Mouse (Mus musculus) embryonic facial prominence, embryonic 13.5 days (tissue): ENCODE data around the gene Pank1. TPM values are rescaled to one million over a fixed set of nuclear protein-coding genes. Genes with fewer than 3 reads are reported as not detected.

Experiments
- ATAC-seq: fragments of 200-750 bp; cut with Nextera tagmentation; 2 replicates; pipeline ENCODE4 v1.8.0; 2017; ENCODE audit warnings: low read depth; ENCODE audit not compliant: insufficient number of reproducible peaks, insufficient read depth, low FRiP score, low TSS enrichment
- H3K27ac ChIP-seq: fragments of 300-500 bp; sonication (generic); 2 replicates; pipeline ENCODE4 v1.5.1; 2015; ENCODE audit warnings: moderate library complexity, mild to moderate bottlenecking, inconsistent platforms
- H3K27me3 ChIP-seq: fragments of 300-500 bp; sonication (generic); 2 replicates; pipeline ENCODE4 v1.6.1; 2015; ENCODE audit warnings: mild to moderate bottlenecking, inconsistent platforms
- H3K36me3 ChIP-seq: fragments of 300-500 bp; sonication (generic); 2 replicates; pipeline ENCODE4 v1.6.1; 2015; ENCODE audit warnings: mild to moderate bottlenecking, inconsistent platforms
- H3K4me1 ChIP-seq: fragments of 300-500 bp; sonication (generic); 2 replicates; pipeline ENCODE4 v1.6.1; 2015; ENCODE audit warnings: inconsistent platforms
- H3K4me2 ChIP-seq: fragments of 300-500 bp; sonication (generic); 2 replicates; pipeline ENCODE4 v1.6.1; 2015; ENCODE audit warnings: moderate library complexity, mild to moderate bottlenecking, inconsistent platforms
- H3K4me3 ChIP-seq: fragments of 300-500 bp; sonication (generic); 2 replicates; pipeline ENCODE4 v1.5.1; 2015; ENCODE audit warnings: mild to moderate bottlenecking, inconsistent platforms
- H3K9ac ChIP-seq: fragments of 300-500 bp; sonication (generic); 2 replicates; pipeline ENCODE4 v1.6.1; 2015; ENCODE audit warnings: mild to moderate bottlenecking, inconsistent platforms
- H3K9me3 ChIP-seq: fragments of 300-500 bp; sonication (generic); 2 replicates; pipeline ENCODE4 v1.6.1; 2016; ENCODE audit warnings: inconsistent platforms
- WGBS: fragments of 180-500 bp; shearing (Covaris S2); methylation state at CpG from one replicate; pipeline ENCODE4 v1.1.7; 2015; ENCODE audit warnings: mixed read lengths; 5-methylcytosine and 5-hydroxymethylcytosine counted together
- polyA plus RNA-seq: library from polyadenylated mRNA; unstranded; fragments of >200 nt; fragmentation: Nextera tagmentation; extraction: Ambion mirVana; gene quantifications from 2 replicates; pipeline ENCODE4 v1.2.1, GENCODE M21; 2015

Pank1 gene
- polyA plus RNA-seq, 1 experiment from 2014 or later, result 7.6 TPM

GRCm38 (mm10) chr19:34846005-34846404 is 33.2 kb downstream of the Pank1 start:
- Histone ChIP-seq H3K27me3 (no peaks in the 10 kb centered on the region), H3K4me3 (no peak overlapping the region), H3K4me1 (peaks cover 11% of the 10 kb centered on the region), H3K9me3 (no peaks in the 10 kb centered on the region), H3K36me3 (no peaks in the 10 kb centered on the region), H3K27ac (no peak overlapping the region), H3K4me2 (no peak overlapping the region), H3K9ac (no peak overlapping the region)
- WGBS, result 68% methylated on average over 7 of the region's 7 CpGs
- ATAC-seq, result no peak

- Histone ChIP-seq H3K27me3 (no peaks in the 10 kb centered on the region), H3K4me1 (peaks cover 11% of the 10 kb centered on the region), H3K9me3 (no peaks in the 10 kb centered on the region), H3K9ac (no peak overlapping the region), H3K4me3 (no peak overlapping the region), H3K36me3 (peaks cover 4% of the 10 kb centered on the region; the same call in 1 of the 2 replicates), H3K27ac (no peak overlapping the region), H3K4me2 (no peak overlapping the region)
- 95% methylated on average over 8 of the region's 8 CpGs for WGBS
- ATAC-seq, result no peak
These were observed 33.9 kb downstream of the Pank1 start for GRCm38 (mm10) chr19:34845331-34845730.

- H3K36me3 ChIP-seq, result peaks cover 9% of the 10 kb centered on the region; the same call in 1 of the 2 replicates
- no peak for ATAC-seq
These were observed 34.5 kb downstream of the Pank1 start for GRCm38 (mm10) chr19:34844760-34845159.

GRCm38 (mm10) chr19:34844047-34844446 is 35.2 kb downstream of the Pank1 start:
- H3K4me1 ChIP-seq, result peaks cover 11% of the 10 kb centered on the region
- no peak overlapping the region for H3K4me3 ChIP-seq
- peaks cover 13% of the 10 kb centered on the region; the same call in 1 of the 2 replicates for H3K36me3 ChIP-seq
- no peaks in the 10 kb centered on the region for H3K27me3 ChIP-seq
- H3K9ac ChIP-seq, result no peak overlapping the region
- no peak overlapping the region for H3K4me2 ChIP-seq
- WGBS, result 74% methylated on average over 9 of the region's 9 CpGs
- no peak overlapping the region for H3K27ac ChIP-seq
- no peak for ATAC-seq
- no peaks in the 10 kb centered on the region for H3K9me3 ChIP-seq

More at GRCm38 (mm10) chr19:34844760-34845159, 34.5 kb downstream of the Pank1 start:
- Histone ChIP-seq H3K4me1 (peaks cover 11% of the 10 kb centered on the region), H3K9me3 (no peaks in the 10 kb centered on the region), H3K4me3 (no peak overlapping the region), H3K27me3 (no peaks in the 10 kb centered on the region), H3K27ac (no peak overlapping the region), H3K4me2 (no peak overlapping the region), H3K9ac (no peak overlapping the region)
- WGBS, result 81% methylated on average over 5 of the region's 5 CpGs

GRCm38 (mm10) chr19:34841719-34842506 is 37.3 kb downstream of the Pank1 start:
- Histone ChIP-seq H3K27me3 (no peaks in the 10 kb centered on the region), H3K4me1 (peaks cover 11% of the 10 kb centered on the region), H3K9ac (no peak overlapping the region), H3K4me3 (no peak overlapping the region), H3K27ac (no peak overlapping the region), H3K36me3 (peaks cover 16% of the 10 kb centered on the region; the same call in 1 of the 2 replicates), H3K4me2 (no peak overlapping the region), H3K9me3 (no peaks in the 10 kb centered on the region)
- WGBS, result 47% methylated on average over 9 of the region's 9 CpGs
- no peak for ATAC-seq

GRCm38 (mm10) chr19:34838624-34839023 is 40.6 kb downstream of the Pank1 start:
- WGBS, result 94% methylated on average over 9 of the region's 9 CpGs
- Histone ChIP-seq H3K4me3 (no peak overlapping the region), H3K9me3 (no peaks in the 10 kb centered on the region), H3K27me3 (no peaks in the 10 kb centered on the region), H3K4me1 (peaks cover 7% of the 10 kb centered on the region), H3K4me2 (no peak overlapping the region), H3K9ac (no peak overlapping the region), H3K36me3 (peaks cover 16% of the 10 kb centered on the region; the same call in 1 of the 2 replicates), H3K27ac (no peak overlapping the region)
- 0 out of 2 replicates have a peak, but pooled peaks have one; percentile 26 for ATAC-seq

GRCm38 (mm10) chr19:34831702-34832101 is 47.6 kb downstream of the Pank1 start:
- Histone ChIP-seq H3K4me3 (no peak overlapping the region), H3K4me2 (no peak overlapping the region), H3K9me3 (no peaks in the 10 kb centered on the region), H3K9ac (no peak overlapping the region), H3K27me3 (no peaks in the 10 kb centered on the region), H3K36me3 (peaks cover 3% of the 10 kb centered on the region; the same call in 1 of the 2 replicates), H3K27ac (no peak overlapping the region), H3K4me1 (no peaks in the 10 kb centered on the region)
- WGBS, result 89% methylated on average over 4 of the region's 4 CpGs
- ATAC-seq, result no peak

GRCm38 (mm10) chr19:34827916-34828635 is 51.2 kb downstream of the Pank1 start:
- Histone ChIP-seq H3K27me3 (no peaks in the 10 kb centered on the region), H3K9ac (no peak overlapping the region), H3K27ac (no peak overlapping the region), H3K4me1 (no peaks in the 10 kb centered on the region), H3K36me3 (peaks cover 9% of the 10 kb centered on the region), H3K4me3 (no peak overlapping the region), H3K4me2 (no peak overlapping the region), H3K9me3 (no peaks in the 10 kb centered on the region)
- WGBS, result 87% methylated on average over 5 of the region's 5 CpGs
- ATAC-seq, result no peak

- Histone ChIP-seq H3K27ac (no peak overlapping the region), H3K9ac (no peak overlapping the region), H3K4me1 (no peaks in the 10 kb centered on the region), H3K4me3 (no peak overlapping the region), H3K4me2 (no peak overlapping the region), H3K36me3 (peaks cover 9% of the 10 kb centered on the region), H3K9me3 (no peaks in the 10 kb centered on the region), H3K27me3 (no peaks in the 10 kb centered on the region)
- WGBS, result 92% methylated on average over 6 of the region's 6 CpGs
- no peak for ATAC-seq
These were observed 51.8 kb downstream of the Pank1 start for GRCm38 (mm10) chr19:34827444-34827843.

- Histone ChIP-seq H3K4me2 (no peak overlapping the region), H3K27me3 (no peaks in the 10 kb centered on the region), H3K9me3 (no peaks in the 10 kb centered on the region), H3K27ac (no peak overlapping the region), H3K9ac (no peak overlapping the region), H3K36me3 (peaks cover 9% of the 10 kb centered on the region), H3K4me1 (no peaks in the 10 kb centered on the region), H3K4me3 (no peak overlapping the region)
- 74% methylated on average over 13 of the region's 13 CpGs for WGBS
- no peak for ATAC-seq
These were observed 53.2 kb downstream of the Pank1 start for GRCm38 (mm10) chr19:34825946-34826655.

GRCm38 (mm10) chr19:34819577-34820170 is 59.6 kb downstream of the Pank1 start:
- Histone ChIP-seq H3K4me3 (no peak overlapping the region), H3K27me3 (no peaks in the 10 kb centered on the region), H3K36me3 (peaks cover 5% of the 10 kb centered on the region), H3K4me2 (no peak overlapping the region), H3K4me1 (no peaks in the 10 kb centered on the region), H3K27ac (no peak overlapping the region), H3K9me3 (no peaks in the 10 kb centered on the region), H3K9ac (no peak overlapping the region)
- WGBS, result 77% methylated on average over 5 of the region's 5 CpGs
- ATAC-seq, result no peak
